Mouse (Mus musculus) embryonic facial prominence, embryonic 10.5 days (tissue): ENCODE measurements around the gene Camkk2. TPM values are rescaled to one million over a fixed set of nuclear protein-coding genes. Genes with fewer than 3 reads are reported as not detected.

Experiments used
- DNase-seq: peaks from one replicate; pipeline ENCODE4 v3.0.0-alpha.2; 2017; ENCODE audit warnings: low spot score
- H3K27ac ChIP-seq: fragments of 300-500 bp; sonication (generic); replicated peaks from 2 replicates; pipeline ENCODE4 v1.5.1; 2016; ENCODE audit warnings: mild to moderate bottlenecking
- H3K27me3 ChIP-seq: fragments of 300-500 bp; sonication (generic); replicated peaks from 2 replicates; pipeline ENCODE4 v1.6.1; 2016; ENCODE audit warnings: low read depth, mild to moderate bottlenecking; ENCODE audit not compliant: poor library complexity, severe bottlenecking
- H3K36me3 ChIP-seq: fragments of 300-500 bp; sonication (generic); replicated peaks from 2 replicates; pipeline ENCODE4 v1.6.1; 2016; ENCODE audit warnings: mild to moderate bottlenecking, moderate library complexity
- H3K4me1 ChIP-seq: fragments of 300-500 bp; sonication (generic); 2 replicates; pipeline ENCODE4 v1.6.1; 2016
- H3K4me3 ChIP-seq: fragments of 300-500 bp; sonication (generic); 2 replicates; pipeline ENCODE4 v1.5.1; 2016; ENCODE audit warnings: mild to moderate bottlenecking, moderate library complexity
- H3K9me3 ChIP-seq: fragments of 300-500 bp; sonication (generic); 2 replicates; pipeline ENCODE4 v1.6.1; 2016; ENCODE audit warnings: mild to moderate bottlenecking
- WGBS: fragments of 180-500 bp; shearing (Covaris S2); methylation state at CpG from one replicate; pipeline ENCODE4 v1.1.7; 2016; 5-methylcytosine and 5-hydroxymethylcytosine counted together
- polyA plus RNA-seq: library from polyadenylated mRNA; unstranded; fragments of >200 nt; fragmentation: Nextera tagmentation; extraction: Ambion mirVana; gene quantifications from 2 replicates; pipeline ENCODE4 v1.2.1, GENCODE M21; 2016

The Camkk2 gene
- polyA plus RNA-seq, 1 experiment from 2014 or later = 26.3 TPM

GRCm38 (mm10) chr5:122726595-122726994 is 52.6 kb downstream of the Camkk2 start:
- Histone ChIP-seq H3K9me3 (no peaks in the 10 kb centered on the region), H3K4me1 (peaks cover 11% of the 10 kb centered on the region), H3K4me3 (no peak overlapping the region), H3K27ac (no peak overlapping the region), H3K27me3 (no peaks in the 10 kb centered on the region), H3K36me3 (peaks cover 7% of the 10 kb centered on the region)
- WGBS = 79% methylated on average over 5 of the region's 5 CpGs
- DNase-seq = no peak

- WGBS = 29% methylated on average over 7 of the region's 7 CpGs
- DNase-seq = peak; percentile 63
Measured at GRCm38 (mm10) chr5:122726068-122726467, 53.1 kb downstream of the Camkk2 start.

GRCm38 (mm10) chr5:122725453-122725852 is 53.8 kb downstream of the Camkk2 start:
- WGBS = 89% methylated on average over 13 of the region's 13 CpGs
- no peak for DNase-seq
- H3K36me3 ChIP-seq = peaks cover 2% of the 10 kb centered on the region
- H3K4me3 ChIP-seq = no peak overlapping the region
- H3K27me3 ChIP-seq = no peaks in the 10 kb centered on the region
- peaks cover 8% of the 10 kb centered on the region for H3K4me1 ChIP-seq
- no peak overlapping the region for H3K27ac ChIP-seq
- H3K9me3 ChIP-seq = no peaks in the 10 kb centered on the region

More at GRCm38 (mm10) chr5:122726068-122726467, 53.1 kb downstream of the Camkk2 start:
- H3K4me3 ChIP-seq = no peak overlapping the region
- H3K9me3 ChIP-seq = no peaks in the 10 kb centered on the region
- H3K27ac ChIP-seq = no peak overlapping the region
- H3K27me3 ChIP-seq = no peaks in the 10 kb centered on the region
- peaks cover 8% of the 10 kb centered on the region for H3K4me1 ChIP-seq
- peaks cover 7% of the 10 kb centered on the region for H3K36me3 ChIP-seq

GRCm38 (mm10) chr5:122719168-122719567 is 60.0 kb downstream of the Camkk2 start:
- WGBS = 92% methylated on average over 8 of the region's 8 CpGs
- H3K4me3 ChIP-seq = no peak overlapping the region

DNA sequence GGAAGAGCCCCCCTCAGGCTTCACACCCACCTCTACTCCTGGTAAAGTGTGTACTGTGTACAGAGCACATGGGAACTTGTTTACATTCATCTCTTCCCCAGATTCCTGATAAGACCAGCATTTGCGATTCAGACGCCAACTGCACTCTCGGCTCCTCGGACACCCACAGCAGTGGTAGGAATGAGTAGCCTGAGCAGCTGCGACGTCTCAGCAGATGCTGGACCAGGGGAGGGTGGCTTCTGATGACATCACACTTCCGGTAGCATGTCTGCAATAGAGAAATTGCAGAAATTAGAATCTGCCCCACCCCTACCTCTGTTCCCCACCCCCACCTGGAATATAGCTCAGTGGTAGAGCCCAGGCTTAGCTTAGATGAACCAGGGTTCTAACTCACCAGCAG is 60.8 kb downstream of the Camkk2 start:
- Histone ChIP-seq H3K36me3 (no peaks in the 10 kb centered on the region), H3K4me3 (no peak overlapping the region), H3K4me1 (0 out of 2 replicates have a peak, but pooled peaks cover 3% of the 10 kb centered on the region), H3K9me3 (no peaks in the 10 kb centered on the region), H3K27ac (no peak overlapping the region), H3K27me3 (no peaks in the 10 kb centered on the region)
- DNase-seq = no peak
- 85% methylated on average over 7 of the region's 7 CpGs for WGBS

More at GRCm38 (mm10) chr5:122719168-122719567, 60.0 kb downstream of the Camkk2 start:
- Histone ChIP-seq H3K27ac (no peak overlapping the region), H3K36me3 (no peaks in the 10 kb centered on the region), H3K9me3 (no peaks in the 10 kb centered on the region), H3K27me3 (no peaks in the 10 kb centered on the region), H3K4me1 (0 out of 2 replicates have a peak, but pooled peaks cover 3% of the 10 kb centered on the region)
- DNase-seq = no peak

DNA sequence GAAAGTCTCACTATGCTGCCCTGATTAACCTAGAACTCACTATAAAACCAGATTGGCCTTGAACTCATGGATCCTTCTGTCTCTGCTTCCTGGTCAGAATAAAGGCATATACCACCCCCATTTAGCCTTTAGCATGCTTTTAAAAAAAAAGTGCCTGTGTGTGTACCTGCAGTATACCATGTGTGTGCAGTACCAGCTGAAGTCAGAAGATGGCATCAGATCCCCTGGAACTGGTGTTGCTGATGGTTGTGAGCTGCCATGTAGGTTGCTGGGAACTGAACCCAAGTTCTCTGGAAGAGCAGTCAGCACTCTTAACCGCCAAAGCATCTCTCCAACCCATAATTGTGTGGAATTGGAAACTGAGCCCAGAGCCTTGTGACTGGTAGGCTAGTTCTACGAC is 62.4 kb downstream of the Camkk2 start:
- no peaks in the 10 kb centered on the region for H3K27me3 ChIP-seq
- H3K4me1 ChIP-seq = 0 out of 2 replicates have a peak, but pooled peaks cover 3% of the 10 kb centered on the region
- DNase-seq = no peak
- no peaks in the 10 kb centered on the region for H3K36me3 ChIP-seq
- H3K9me3 ChIP-seq = no peaks in the 10 kb centered on the region
- H3K27ac ChIP-seq = no peak overlapping the region
- H3K4me3 ChIP-seq = no peak overlapping the region
- WGBS = 97% methylated on average over 2 of the region's 2 CpGs

DNA sequence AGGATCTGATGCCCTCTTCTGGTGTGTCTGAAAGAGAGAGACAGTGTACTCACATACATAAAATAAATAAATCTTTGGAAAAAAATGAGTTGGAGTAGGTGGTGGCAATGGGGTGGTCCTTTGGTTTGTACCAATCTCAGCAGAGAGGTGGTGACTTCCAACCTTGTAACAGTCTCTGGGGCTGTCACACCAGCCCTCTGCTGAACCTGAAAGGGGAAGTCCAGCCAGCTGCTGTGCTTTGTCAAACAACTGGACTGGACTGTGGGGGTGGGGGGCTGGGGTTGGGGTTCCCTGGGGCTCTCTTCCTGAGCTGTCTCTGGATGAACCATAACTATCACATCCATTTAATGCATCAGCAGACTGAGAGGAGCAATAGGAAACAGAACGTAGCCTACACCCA is 63.5 kb downstream of the Camkk2 start:
- H3K4me1 ChIP-seq = 0 out of 2 replicates have a peak, but pooled peaks cover 3% of the 10 kb centered on the region
- no peaks in the 10 kb centered on the region for H3K9me3 ChIP-seq
- WGBS = 83% methylated on average over 1 of the region's 1 CpGs
- no peak overlapping the region for H3K27ac ChIP-seq
- no peaks in the 10 kb centered on the region for H3K36me3 ChIP-seq
- no peak overlapping the region for H3K4me3 ChIP-seq
- H3K27me3 ChIP-seq = no peaks in the 10 kb centered on the region
- no peak for DNase-seq

GRCm38 (mm10) chr5:122708819-122709218 is 70.4 kb downstream of the Camkk2 start:
- Histone ChIP-seq H3K4me3 (no peak overlapping the region), H3K9me3 (no peaks in the 10 kb centered on the region), H3K27ac (no peak overlapping the region), H3K4me1 (peaks cover 16% of the 10 kb centered on the region), H3K27me3 (peaks cover 9% of the 10 kb centered on the region; the same call in 1 of the 2 replicates), H3K36me3 (no peaks in the 10 kb centered on the region)
- DNase-seq = no peak
- 76% methylated on average over 6 of the region's 6 CpGs for WGBS

- 1% methylated on average over 66 of the region's 66 CpGs for WGBS
- no peaks in the 10 kb centered on the region for H3K9me3 ChIP-seq
- H3K27me3 ChIP-seq = peaks cover 9% of the 10 kb centered on the region; the same call in 1 of the 2 replicates
- H3K27ac ChIP-seq = peak within 1 kb of the TSS; percentile 85
- no peaks in the 10 kb centered on the region for H3K36me3 ChIP-seq
- peaks cover 16% of the 10 kb centered on the region for H3K4me1 ChIP-seq
- peak within 1 kb of the TSS; percentile 79 for H3K4me3 ChIP-seq
- DNase-seq = peak; percentile 83
Measured at GRCm38 (mm10) chr5:122707276-122708181, 71.7 kb downstream of the Camkk2 start, which contains the start of gene P2rx4. TSS of gene P2rx4 (plus strand) at chr5:122707544.

- Histone ChIP-seq H3K4me3 (peak overlapping the region; percentile 79), H3K27ac (peak overlapping the region; percentile 85), H3K36me3 (no peaks in the 10 kb centered on the region), H3K9me3 (no peaks in the 10 kb centered on the region), H3K27me3 (peaks cover 9% of the 10 kb centered on the region; the same call in 1 of the 2 replicates), H3K4me1 (peaks cover 16% of the 10 kb centered on the region)
- 39% methylated on average over 5 of the region's 5 CpGs for WGBS
- DNase-seq = no peak
Measured at GRCm38 (mm10) chr5:122706917-122707275, 72.3 kb downstream of the Camkk2 start.

DNA sequence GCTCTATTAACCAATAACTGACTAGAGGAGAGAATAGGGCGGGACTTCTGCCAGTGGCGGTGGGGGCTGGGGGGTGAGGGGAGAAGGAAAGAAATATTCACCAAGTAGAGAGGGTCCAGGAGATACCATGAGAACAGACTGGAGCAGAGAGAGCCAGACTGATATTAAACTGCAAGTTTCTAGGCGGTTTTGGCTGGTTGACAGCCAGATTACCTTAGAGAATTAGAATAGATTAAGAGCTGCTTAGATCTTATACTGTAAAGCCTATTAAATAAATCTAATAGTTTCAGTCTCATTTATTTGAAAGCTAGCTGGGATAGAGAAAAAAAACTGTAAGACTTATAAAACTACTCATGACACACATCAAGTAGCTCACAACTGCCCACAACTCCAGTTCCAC is 74.0 kb downstream of the Camkk2 start:
- no peaks in the 10 kb centered on the region for H3K9me3 ChIP-seq
- H3K27me3 ChIP-seq = peaks cover 9% of the 10 kb centered on the region; the same call in 1 of the 2 replicates
- H3K36me3 ChIP-seq = no peaks in the 10 kb centered on the region
- H3K4me3 ChIP-seq = no peak overlapping the region
- H3K4me1 ChIP-seq = peaks cover 16% of the 10 kb centered on the region
- no peak overlapping the region for H3K27ac ChIP-seq
- DNase-seq = no peak
- 86% methylated on average over 3 of the region's 3 CpGs for WGBS

GRCm38 (mm10) chr5:122704571-122704970 is 74.6 kb downstream of the Camkk2 start:
- no peaks in the 10 kb centered on the region for H3K9me3 ChIP-seq
- no peak overlapping the region for H3K27ac ChIP-seq
- H3K27me3 ChIP-seq = peaks cover 9% of the 10 kb centered on the region; the same call in 1 of the 2 replicates
- H3K4me1 ChIP-seq = peaks cover 16% of the 10 kb centered on the region
- H3K36me3 ChIP-seq = no peaks in the 10 kb centered on the region
- no peak overlapping the region for H3K4me3 ChIP-seq
- DNase-seq = no peak
- WGBS = 87% methylated on average over 4 of the region's 4 CpGs

DNA sequence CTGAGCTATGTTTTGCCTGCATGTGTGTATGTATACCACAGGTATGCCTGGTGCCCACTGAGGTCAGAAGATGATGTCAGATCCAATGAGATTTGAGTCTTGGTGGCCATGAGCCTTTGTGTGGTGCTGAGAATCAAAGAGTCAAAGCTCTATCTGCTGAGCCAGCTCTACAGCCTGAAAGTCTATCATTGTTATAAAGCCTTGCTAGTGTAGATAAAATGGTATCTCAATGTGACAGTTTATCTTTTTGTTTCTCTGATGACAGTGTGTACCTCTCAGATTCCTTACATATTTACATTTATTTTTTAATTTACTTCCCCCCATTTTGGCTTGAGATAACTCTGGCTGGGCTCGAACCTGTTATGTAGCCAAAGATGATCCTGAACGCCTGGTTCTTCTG is 75.6 kb downstream of the Camkk2 start:
- no peaks in the 10 kb centered on the region for H3K36me3 ChIP-seq
- H3K27me3 ChIP-seq = peaks cover 9% of the 10 kb centered on the region; the same call in 1 of the 2 replicates
- no peaks in the 10 kb centered on the region for H3K9me3 ChIP-seq
- peaks cover 16% of the 10 kb centered on the region for H3K4me1 ChIP-seq
- WGBS = 80% methylated on average over 2 of the region's 2 CpGs
- DNase-seq = no peak
- H3K4me3 ChIP-seq = no peak overlapping the region
- no peak overlapping the region for H3K27ac ChIP-seq
